Mouse (Mus musculus): ENCODE results near the gene Cdh4. TPM values are rescaled to one million over a fixed set of nuclear protein-coding genes. Genes with fewer than 3 reads are reported as not detected.

The Cdh4 gene
- 0.20 and 4.0 TPM in 2 replicates for polyA plus RNA-seq (2012; rRNA removed; ENCODE audit: low replicate concordance)

GRCm38 (mm10) chr2:179442191-179442540 lies at the start of gene Cdh4:
Cdh4 (plus strand) TSS chr2:179442431.

Measured in subcutaneous adipose tissue, adult 2 months (tissue).